Mouse (Mus musculus): ENCODE data around the gene Rab3a.
A peak's percentile ranks its signal among the peaks of the same experiment; 100 is the strongest.

Rab3a gene

GRCm38 (mm10) chr8:70776496-70777444, 22.3 kb downstream of the Rab3a start, which contains the start of gene Pik3r2:
Gene Pik3r2 (minus strand): TSS chr8:70776713.
- DNase-seq, result peak; percentile 99

- DNase-seq, result no peak
Observed at GRCm38 (mm10) chr8:70780093-70780492, 25.6 kb downstream of the Rab3a start.

DNA sequence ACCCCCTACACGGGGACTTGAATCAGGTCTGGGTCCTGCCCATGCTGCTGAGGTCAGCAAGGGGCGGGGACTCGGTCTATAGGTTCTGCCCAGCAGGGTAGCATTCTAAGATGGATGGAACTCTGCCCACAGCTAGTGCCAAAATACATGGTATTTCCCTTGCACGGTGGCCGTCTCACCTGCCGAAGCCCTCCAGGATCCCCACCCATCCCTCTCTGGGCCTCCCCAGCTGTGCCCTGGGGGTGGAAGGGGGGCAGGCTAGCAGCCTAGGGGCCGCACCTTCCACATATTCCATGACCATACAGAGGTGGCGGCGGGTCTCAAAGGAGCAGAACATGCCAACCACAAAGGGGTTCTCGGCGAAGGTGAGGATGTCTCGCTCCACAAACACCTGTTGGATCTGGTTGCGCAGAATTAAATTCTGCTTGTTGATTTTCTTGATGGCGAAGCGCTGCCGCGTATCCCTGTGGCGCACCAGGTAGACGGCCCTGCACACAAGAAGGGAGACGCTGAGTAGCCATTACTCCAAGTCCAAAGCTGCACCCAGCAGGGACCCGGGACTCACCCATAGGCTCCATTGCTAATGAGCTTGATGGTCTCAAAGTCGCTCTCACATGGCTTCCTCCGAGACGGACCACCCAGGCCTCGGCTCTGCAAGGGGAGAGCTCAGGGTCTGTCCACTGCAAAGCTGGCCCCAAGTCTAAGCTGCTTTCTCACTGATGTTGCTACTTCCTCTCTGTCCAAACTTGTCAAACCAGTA, 32.0 kb downstream of the Rab3a start:
- DNase-seq, result no peak

DNA sequence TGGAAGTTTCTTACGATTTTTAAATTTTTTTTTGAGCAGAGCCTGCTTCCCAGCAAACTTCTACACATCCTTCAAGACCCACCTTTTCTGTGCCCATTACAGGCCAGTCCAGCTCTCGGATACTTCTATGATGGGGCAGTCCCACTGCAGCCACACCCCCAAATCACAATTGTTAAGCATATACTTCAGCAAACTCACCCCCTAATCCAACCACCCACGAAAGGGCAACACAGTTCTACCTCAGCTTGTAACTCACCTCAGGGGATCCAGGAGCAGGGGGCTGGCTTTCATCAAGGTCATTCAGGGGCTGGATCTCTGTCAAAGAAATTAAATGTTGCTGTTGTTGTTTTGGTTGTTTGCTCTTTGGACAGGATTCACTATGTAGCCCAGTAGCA, 32.6 kb downstream of the Rab3a start:
- DNase-seq, result no peak

- DNase-seq, result no peak
Observed at GRCm38 (mm10) chr8:70787941-70788667, 33.6 kb downstream of the Rab3a start.

DNA sequence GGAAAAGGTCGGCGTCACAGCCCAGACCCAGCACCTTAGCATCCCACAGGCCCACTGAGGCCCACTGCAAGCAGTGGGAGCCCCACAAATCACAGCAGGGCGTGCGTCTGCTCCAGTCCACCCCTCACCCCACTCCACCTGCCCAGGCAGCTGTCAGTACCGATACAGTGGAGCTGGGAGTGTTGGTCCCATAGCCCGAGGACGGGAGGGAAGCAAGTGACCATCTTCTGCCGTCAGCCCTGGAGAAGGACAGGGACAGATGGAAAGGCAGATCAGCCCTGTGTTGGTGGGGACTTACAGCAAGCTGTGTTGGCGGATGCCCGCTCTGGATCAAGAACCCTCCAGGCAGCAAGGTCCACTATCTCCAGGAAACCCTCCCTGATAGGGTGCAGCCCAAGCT, 34.6 kb downstream of the Rab3a start:
- no peak for DNase-seq

DNA sequence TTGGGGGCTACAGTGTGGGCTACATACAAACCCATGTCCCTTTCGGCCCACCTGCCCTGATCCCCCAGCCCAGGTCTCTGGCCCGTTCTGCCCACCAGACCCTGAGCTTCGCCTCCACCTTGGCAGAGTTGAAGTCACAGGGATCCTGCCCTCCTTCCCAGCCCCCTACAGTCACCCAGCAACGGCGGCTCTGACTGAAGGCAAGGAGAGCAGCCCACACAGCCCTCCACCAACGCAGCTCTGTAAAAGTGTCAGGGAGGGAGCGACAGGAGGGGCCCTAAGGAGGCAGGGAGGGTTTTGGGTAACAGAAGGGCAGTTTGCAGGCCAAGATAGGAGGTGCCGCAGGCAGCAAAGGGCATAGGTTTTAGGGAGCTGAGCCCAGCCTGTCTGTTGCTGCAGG, 36.4 kb downstream of the Rab3a start:
- no peak for DNase-seq

- no peak for DNase-seq
Observed at GRCm38 (mm10) chr8:70791294-70791701, 36.8 kb downstream of the Rab3a start.

DNA sequence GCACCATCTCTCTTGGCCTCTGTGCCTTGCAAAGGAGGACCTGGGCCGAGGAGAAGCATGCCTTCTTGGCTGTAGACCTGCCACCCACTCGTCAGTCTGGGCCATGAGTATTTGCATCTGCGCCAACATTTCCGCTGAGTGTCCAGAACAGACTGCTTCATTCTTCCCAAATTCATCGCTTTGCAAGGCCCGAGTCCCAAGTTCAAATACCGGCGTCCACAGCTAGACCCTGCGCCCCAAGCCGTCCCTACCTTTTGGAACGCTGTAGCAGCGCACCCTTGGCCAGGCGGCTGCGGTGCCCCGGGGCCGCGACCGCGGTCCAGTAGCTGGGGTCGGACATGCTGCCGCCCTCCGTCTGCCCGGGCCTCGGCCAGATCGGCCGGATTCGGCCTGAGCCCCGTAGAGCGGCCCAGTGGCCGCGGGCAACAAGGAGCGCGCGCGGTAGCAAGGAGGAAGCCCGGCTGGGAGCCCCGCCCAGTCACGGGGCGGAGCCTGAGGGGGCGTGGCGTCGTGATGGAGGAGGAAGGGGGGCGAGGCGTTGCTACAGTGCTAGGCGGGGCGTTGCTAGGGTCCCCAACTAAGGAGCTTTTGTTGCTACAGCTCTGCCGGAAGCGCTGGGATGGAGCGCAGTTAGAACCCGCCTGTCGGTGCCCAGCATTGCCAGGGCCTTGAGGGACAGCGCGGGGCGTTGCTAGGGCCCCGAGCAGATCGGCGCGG, 37.7 kb downstream of the Rab3a start:
- peak; percentile 98 for DNase-seq

DNA sequence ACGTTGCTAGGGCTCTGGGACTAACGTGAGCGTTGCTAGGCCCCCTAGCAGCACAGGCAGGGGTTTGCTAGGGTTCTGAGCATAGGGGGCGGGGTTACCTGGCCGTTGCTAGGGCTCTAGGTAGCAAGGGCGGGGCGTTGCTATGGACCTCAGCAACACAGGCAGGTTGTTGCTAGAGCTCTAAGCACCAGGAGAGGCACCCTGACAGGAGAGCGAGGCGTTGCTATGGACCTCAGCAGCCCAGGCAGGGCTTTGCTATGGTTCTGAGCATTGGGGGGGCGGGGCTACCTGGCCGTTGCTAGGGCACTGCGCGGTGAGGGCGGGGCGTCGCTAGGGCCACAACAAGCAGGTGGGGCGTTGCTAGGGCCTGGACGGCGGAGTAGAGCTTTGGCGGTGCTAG, 38.2 kb downstream of the Rab3a start:
- no peak for DNase-seq

GRCm38 (mm10) chr8:70794215-70794614, 39.7 kb downstream of the Rab3a start:
- DNase-seq, result no peak

DNA sequence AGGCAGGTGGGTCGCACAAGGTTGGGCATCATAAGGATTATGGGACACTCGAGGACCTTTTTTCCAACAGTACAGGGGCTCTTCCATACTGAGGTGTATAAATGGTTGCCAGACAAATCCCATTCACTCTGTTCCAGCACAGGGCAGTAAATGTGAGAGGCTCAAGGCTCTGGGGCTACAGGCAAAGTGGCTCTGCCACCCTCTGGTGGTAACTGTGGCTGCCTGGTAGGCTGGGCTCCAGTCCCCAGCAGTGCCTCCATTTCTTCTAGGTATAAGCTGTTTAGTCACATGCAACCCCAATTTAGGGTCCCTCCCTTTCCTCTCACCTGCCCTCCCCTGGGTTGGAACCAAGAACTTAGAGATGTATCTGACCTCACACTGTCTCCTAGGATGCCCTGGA, 40.9 kb downstream of the Rab3a start:
- no peak for DNase-seq

- DNase-seq, result no peak
Observed at GRCm38 (mm10) chr8:70796403-70797080, 42.1 kb downstream of the Rab3a start.

- DNase-seq, result peak; percentile 94
Observed at GRCm38 (mm10) chr8:70797081-70798070, 42.9 kb downstream of the Rab3a start.

DNA sequence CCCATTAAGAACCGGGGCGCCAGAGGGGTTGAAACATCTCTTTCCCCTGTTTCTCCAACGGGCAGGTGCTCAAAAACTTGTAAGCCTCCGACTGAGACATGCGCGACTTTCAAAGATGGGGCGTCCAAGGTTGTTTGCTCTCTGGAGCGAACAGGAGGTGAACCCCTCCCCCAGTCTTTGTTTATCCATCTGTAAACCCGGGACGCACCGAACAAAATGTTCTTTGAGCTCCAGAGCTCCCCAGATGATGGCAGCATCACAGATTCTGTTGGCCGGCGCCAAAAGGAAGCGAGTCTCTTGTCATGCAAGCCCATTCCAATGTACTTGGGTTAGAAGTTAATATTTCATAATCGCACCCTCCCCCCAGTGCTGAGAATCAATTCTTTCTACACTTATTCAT, 43.8 kb downstream of the Rab3a start:
- no peak for DNase-seq

DNA sequence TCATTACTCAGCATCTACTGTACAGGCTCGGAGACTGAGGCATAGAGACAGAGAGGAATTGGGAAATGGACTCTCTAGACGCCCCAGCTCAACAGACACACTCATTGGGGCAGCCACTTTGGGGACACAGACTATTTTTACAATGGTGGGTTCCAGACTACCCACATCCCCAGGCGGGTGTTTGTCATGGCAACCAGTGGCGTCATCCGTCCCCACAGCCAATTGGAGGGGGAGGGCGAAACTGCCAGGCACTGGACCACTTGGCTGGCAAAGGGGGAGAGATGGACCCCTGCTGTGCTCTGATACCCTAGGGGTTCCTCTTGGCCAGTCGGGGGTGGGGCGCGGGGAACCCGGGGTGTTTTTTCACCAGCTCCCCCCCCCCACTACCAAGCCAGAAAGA, 46.2 kb downstream of the Rab3a start:
- DNase-seq, result no peak

GRCm38 (mm10) chr8:70801156-70801555, 46.7 kb downstream of the Rab3a start:
- no peak for DNase-seq

- DNase-seq, result no peak
Observed at GRCm38 (mm10) chr8:70801830-70802229, 47.4 kb downstream of the Rab3a start.

DNA sequence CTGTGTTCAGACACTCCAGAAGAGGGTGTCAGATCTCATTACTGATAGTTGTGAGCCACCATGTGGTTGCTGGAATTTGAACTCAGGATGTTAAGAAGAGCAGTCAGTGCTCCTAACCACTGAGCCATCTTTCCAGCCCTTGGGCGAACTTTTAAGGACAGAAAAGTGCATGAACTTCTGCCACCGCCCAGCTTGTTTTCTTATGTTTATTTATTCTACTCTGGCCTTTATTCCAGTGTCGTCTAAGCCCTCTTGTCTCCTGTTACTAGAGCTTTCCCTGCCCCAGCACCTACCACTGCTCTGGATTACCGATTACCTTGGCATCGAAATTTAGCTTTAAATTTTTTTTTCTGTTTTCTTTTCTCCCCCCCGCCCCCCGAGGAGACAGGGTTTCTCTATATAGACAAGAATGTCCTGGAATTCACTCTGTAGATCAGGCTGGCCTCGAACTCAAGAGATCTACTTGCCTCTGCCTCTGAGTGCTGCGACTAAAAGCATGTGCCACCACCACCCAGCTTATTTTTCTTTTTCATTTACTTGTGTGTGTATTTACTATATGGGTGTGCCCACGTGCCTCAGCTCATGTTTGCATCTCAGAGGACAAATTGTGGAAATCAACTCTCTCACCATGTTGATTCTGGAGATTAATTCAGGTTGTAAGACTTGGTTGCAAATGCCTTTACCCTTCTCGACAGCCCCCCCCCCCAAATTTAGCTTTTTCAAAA, 48.5 kb downstream of the Rab3a start:
- DNase-seq, result no peak
